Mouse (Mus musculus) cerebellum, adult 11 months (tissue): Measurements from ENCODE around the gene Zmiz1.

Source experiments
- DNase-seq: peaks from one replicate; pipeline ENCODE4 v3.0.0; 2022

The Zmiz1 gene

GRCm38 (mm10) chr14:25600358-25600757 is 141.4 kb downstream of the Zmiz1 start:
- no peak for DNase-seq

DNA sequence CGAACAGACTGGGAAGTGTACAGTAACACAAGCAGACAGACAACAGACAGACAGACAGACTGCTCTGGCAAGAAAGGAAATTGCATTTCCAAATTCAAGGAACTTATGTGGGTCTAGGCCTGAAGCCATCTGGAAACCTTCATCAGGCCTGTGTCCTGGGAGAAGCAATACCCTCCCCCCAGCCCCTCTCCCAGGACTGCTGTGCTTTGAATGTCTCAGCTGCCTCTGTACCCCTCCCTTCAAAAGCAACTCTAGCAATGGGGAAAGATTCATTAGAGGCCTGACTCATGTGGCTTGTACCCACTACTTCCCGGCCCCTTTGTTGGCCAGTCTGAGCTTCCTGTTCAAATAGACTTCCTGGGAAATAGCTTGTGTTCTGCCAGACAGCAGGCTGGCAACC is 142.0 kb downstream of the Zmiz1 start:
- DNase-seq = no peak

- no peak for DNase-seq
Observed at GRCm38 (mm10) chr14:25602018-25602417, 143.0 kb downstream of the Zmiz1 start.

- DNase-seq = no peak
Observed at GRCm38 (mm10) chr14:25604395-25605142, 145.6 kb downstream of the Zmiz1 start.

- no peak for DNase-seq
Observed at GRCm38 (mm10) chr14:25606372-25607140, 147.6 kb downstream of the Zmiz1 start.

GRCm38 (mm10) chr14:25607141-25607967 is 148.4 kb downstream of the Zmiz1 start:
- no peak for DNase-seq

GRCm38 (mm10) chr14:25607968-25608491 is 149.0 kb downstream of the Zmiz1 start:
- no peak for DNase-seq

GRCm38 (mm10) chr14:25608618-25609017 is 149.6 kb downstream of the Zmiz1 start:
- no peak for DNase-seq

- no peak for DNase-seq
Observed at GRCm38 (mm10) chr14:25609355-25609754, 150.4 kb downstream of the Zmiz1 start.

- no peak for DNase-seq
Observed at GRCm38 (mm10) chr14:25610396-25611158, 151.6 kb downstream of the Zmiz1 start.

GRCm38 (mm10) chr14:25611159-25611697 is 152.2 kb downstream of the Zmiz1 start:
- no peak for DNase-seq

DNA sequence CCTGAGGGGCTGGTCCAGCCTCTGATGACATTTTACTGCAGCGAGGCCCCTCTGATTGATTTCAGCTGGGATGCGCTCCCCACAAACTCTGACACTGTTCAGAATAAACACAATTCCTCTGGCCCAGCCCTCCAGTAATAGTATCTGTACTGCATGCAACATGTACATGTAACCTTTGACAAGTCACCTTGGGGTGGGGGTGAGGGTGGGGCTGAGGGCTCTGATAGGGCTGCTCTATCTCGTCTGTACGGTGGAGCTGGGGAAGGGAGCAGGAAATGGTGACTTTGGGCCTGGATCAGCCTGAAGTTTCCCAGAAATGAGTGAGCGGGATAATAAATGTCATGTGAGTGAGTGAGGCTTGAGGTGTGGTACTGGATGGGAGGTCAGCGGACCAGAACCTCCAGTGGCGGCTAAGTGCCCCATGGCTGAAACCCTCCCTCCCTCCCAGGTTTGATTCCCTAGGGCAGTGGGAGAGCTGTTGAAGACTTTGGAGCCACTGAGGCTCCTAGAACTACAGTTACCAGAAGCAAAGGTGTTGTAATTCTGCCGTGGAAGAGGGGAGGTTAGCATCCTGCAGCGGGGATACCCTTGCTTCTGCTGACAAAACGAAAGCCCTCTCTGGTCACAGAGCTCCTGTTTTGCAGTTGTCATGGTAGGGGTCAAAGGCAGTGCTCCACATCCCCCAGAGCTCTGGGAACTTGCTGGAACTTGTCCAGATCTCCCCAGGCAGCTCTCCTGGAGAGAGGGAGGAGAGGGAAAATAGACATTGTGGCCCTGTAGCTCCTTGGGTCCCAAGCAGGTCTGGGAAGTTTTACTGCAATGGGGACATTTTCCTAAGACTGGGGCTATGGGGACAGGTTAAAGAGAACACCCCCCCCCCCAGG is 153.1 kb downstream of the Zmiz1 start:
- no peak for DNase-seq

DNA sequence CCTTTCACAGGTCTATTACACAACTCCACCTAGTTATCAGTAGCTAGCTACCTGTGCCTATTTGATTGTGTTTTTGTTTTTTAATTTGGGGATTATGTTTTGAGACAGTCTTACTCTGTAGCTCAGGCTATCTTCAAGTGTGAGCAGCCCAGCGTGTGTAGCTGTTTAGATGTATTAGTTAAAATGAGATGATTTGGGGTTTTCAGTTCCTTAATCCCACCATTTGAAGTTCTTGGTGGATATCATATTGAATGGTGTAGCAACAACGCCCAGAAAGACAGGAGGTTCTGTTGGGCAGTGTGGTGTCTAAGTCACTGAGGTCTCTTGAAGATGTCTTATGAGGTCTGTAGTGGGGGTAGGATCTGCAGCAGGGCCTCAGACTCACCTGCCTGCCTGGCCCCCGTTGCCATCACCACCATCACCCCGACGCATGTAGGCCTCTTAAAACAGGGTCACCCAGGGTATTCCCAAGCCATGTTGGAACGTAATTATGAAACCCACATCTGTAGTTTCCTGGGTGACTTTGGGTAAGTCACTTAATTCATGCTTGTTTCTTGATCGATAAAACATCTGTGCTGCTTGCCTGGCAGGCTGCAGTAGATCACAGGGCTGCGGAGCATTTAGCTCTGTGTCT is 155.1 kb downstream of the Zmiz1 start:
- no peak for DNase-seq

- no peak for DNase-seq
Observed at GRCm38 (mm10) chr14:25614684-25615083, 155.7 kb downstream of the Zmiz1 start.

DNA sequence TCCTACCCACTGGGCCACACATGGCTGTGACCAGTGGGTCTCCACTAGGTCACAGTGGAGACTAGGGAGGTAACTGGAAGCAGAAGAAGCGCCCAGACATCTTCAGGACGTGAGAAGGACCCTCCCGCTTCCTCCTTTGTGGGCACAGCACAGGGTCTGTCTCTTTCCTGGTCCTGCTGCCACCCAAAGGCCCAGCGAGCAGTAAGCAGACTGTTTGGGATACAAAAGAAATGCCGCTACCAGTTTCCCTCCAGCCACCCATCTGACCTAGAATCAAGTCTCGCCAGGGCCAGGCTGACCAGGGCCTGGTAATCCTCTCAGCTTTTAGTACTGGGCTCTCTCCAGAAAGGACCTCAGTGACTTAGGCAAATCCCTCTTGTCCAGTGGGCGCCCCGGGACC is 156.6 kb downstream of the Zmiz1 start:
- DNase-seq = no peak

DNA sequence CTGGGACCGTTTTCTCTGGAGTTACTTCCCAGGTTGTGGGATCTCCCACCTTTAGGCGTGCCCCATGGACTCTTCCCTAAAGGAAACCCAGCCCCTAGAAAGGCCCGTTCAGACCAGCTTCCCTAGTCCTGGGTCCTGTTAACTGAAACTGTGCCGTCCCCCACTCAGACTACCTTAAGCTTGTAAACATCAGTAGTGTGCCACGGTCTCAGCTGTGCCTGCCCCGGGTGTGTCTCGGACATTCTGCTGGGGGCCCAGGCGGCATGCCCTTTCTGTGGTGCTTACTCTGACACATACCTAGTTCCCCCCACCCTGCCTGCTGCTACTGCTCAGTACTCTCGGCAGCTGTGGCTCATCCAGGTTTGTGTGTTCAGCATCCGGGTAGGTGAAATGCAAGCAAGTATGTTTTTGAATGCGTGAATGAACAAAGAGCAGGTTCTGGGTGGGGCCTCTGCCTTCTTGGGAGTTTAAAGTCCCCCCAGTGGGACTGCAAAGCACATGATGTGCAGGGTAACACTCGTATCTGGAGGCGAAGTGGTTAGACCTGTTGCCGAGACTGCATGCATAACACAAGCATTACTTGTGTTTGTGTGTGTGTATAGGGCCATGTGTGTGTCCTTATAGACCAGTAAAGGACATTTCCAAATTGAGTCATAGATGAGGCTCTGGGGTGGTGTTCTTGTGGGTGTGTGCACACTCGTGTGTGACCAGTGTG is 157.2 kb downstream of the Zmiz1 start:
- DNase-seq = no peak

- no peak for DNase-seq
Observed at GRCm38 (mm10) chr14:25617264-25617663, 158.3 kb downstream of the Zmiz1 start.

DNA sequence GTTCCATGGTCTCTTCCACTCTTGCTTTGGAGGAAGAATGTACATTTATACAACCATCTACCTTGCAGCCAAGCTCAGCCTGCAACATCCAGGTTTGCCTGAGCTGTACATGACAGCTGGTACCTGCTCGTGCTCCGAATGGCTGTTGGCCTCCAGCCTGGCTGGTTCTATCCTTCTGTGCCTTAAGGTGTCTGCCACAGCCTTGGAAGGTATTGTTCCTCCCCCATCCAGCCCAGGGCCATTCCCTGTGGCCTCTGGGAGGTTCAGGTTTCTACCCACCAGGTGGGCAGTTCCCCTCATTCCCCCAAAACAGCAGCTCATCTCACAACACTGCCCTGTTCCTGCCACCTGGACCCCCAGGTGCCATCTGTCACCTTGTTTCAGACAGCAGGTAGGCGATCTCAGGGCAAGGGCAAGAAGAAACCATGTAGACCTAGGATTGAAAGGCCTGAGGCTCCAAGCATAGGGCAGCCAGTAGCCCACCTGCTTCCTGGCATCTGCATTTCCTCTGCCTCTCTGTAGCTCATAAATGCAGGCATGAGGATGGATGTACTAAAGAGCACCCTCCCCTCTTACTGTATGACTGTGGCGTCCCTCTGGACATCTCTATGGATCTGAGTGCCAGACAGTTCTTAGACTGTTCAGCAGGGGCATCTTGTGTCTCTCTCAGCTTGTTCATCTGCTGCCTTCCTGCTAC is 160.2 kb downstream of the Zmiz1 start:
- peak; percentile 63 for DNase-seq

GRCm38 (mm10) chr14:25620766-25621165 is 161.8 kb downstream of the Zmiz1 start:
- no peak for DNase-seq
